Mouse (Mus musculus): ENCODE data around the gene C030005K15Rik. TPM values are rescaled to one million over a fixed set of nuclear protein-coding genes. Genes with fewer than 3 reads are reported as not detected.
"Not testable (repeated sequence)": the region's sequence is repeated elsewhere in the genome, so short reads cannot be mapped to it uniquely, and the experiment has no call there.

C030005K15Rik gene
- 0.04 TPM in 1 of 2 replicates, not detected in the other for polyA plus RNA-seq (2012; rRNA removed)

DNA sequence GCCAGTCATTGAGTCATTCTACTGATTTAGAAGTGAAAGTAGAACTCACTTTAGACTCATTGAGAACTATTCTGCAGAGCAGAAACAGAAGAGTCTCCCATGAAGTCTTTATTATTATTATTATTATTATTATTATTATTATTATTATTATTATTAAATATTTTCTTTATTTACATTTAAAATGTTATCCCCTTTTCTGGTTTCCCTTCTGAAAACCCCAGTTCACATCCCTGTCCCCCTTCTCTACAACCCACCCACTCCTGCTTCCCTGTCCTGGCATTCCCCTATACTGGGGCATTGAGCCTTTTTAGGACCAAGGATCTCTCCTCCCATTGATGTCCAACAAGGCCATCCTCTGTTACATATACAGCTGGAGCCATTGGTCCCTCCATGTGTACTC, at the start of gene C030005K15Rik:
C030005K15Rik (minus strand) TSS at position 101 of the 400 bp plus-strand sequence.
- not testable (repeated sequence) for H3K27ac ChIP-seq (ENCODE audit: insufficient read depth, low read length); H3K4me3 ChIP-seq (ENCODE audit: insufficient read depth, low read length); H3K4me1 ChIP-seq (ENCODE audit: control insufficient read depth, insufficient read depth, low read length)

DNA sequence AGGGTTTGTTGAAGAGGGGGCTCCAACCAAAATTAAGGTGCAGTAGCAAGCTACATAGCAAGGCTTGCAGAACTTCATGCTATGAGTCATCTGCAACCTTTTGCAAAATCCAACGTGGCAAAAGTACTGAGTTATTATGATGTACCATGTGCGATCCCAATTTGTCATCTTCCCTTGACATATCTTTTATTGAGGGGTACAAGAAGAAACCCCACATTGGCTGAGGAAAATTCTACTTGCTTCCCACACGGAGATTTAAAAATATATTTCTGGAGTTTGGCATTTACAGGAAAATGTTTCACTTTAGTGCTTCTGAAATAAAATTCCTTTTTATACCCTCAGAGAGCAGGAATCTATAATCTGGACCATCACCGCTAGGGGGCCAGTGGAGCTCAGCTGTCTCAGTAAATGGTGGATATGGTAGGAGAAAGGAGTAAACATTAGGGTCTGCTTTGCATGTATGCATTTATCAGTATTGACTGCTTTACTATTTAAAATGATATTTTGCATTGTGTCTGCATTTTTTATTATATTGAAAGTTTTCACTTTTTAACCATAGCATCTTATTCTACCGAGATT, 41.7 kb upstream of the C030005K15Rik start:
- H3K4me1 ChIP-seq (ENCODE audit: control insufficient read depth, insufficient read depth, low read length): no peaks in the 10 kb centered on the region; the same call in 1 of the 2 replicates
- H3K27ac ChIP-seq (ENCODE audit: insufficient read depth, low read length): no peak overlapping the region
- no peak overlapping the region for H3K4me3 ChIP-seq (ENCODE audit: insufficient read depth, low read length)
- TF ChIP-seq POLR2A (IDR thresholded peaks at IDR 0.05; ENCODE audit: extremely low read depth, insufficient read depth, low read length) (no peak), CTCF (IDR thresholded peaks at IDR 0.05; ENCODE audit: extremely low read depth, insufficient read depth, low read length) (peak; percentile 40)

DNA sequence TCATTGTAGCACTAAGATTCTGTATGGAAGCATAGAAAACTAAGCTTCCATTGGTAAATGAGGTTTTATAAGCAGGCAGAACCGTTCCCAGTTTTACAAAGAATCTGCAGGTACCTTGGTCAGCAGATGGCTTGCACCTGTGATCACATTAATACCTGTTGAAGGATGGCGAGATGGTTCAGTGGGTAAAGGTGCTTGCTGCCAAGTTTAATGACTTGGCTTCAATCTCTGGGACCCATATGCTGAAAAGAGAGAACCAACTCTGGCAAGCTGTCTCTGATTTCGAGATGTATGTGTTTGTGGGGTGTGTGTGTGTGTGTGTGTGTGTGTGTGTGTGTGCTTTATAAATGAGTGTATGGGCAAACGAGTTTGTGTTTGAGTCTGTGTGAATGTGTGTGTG, 27.3 kb upstream of the C030005K15Rik start:
- Histone ChIP-seq H3K4me1 (ENCODE audit: control insufficient read depth, insufficient read depth, low read length) (no peaks in the 10 kb centered on the region), H3K27ac (ENCODE audit: insufficient read depth, low read length) (no peak overlapping the region), H3K4me3 (ENCODE audit: insufficient read depth, low read length) (no peak overlapping the region)
- TF ChIP-seq POLR2A (IDR thresholded peaks at IDR 0.05; ENCODE audit: extremely low read depth, insufficient read depth, low read length) (no peak), CTCF (IDR thresholded peaks at IDR 0.05; ENCODE audit: extremely low read depth, insufficient read depth, low read length) (no peak)

DNA sequence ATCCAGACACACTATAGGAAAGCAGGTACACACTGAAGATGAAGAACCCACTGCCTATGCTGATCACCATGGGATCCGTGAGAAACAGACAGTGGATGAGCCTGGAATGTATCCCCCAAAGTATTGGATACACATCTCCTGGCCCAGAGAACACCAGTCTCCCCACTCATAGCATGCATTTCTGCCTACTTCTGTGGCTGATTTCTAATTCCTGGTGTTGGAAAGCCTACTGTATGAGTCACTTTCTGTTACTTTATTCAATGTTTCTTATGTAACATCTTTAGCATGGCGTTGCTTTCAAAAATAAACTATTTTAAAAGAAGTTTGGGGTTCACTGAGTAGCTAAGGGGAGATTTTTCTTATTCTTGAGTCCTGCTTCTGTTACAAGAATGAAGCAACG, 20.7 kb upstream of the C030005K15Rik start:
- Histone ChIP-seq H3K4me1 (ENCODE audit: control insufficient read depth, insufficient read depth, low read length) (peaks cover 1% of the 10 kb centered on the region; the same call in 1 of the 2 replicates), H3K4me3 (ENCODE audit: insufficient read depth, low read length) (no peak overlapping the region), H3K27ac (ENCODE audit: insufficient read depth, low read length) (peak overlapping the region; percentile 28; the same call in 1 of the 2 replicates)
- no peak for TF ChIP-seq CTCF (IDR thresholded peaks at IDR 0.05; ENCODE audit: extremely low read depth, insufficient read depth, low read length)
- no peak for TF ChIP-seq POLR2A (IDR thresholded peaks at IDR 0.05; ENCODE audit: extremely low read depth, insufficient read depth, low read length)

DNA sequence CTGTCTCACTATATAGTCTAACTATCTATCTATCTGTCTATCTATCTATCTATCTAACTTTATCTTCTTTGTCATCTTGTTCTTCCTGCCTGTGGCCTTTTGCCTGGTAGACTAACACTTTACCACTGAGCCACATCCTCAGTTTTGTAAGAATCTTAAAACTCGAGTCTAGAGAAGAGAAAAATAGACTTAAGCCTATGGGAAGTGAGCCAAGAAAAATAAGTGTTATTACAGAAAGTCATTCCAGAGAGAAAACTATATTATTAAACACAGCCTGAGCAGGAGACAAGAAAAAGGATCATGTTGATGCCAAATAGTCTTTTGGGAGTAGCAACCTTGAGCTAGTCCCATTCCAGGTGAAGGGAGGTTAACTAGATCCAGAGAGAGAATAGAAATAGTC, 626 bp downstream of the C030005K15Rik start:
- no peaks in the 10 kb centered on the region; the same call in 1 of the 2 replicates for H3K4me1 ChIP-seq (ENCODE audit: control insufficient read depth, insufficient read depth, low read length)
- H3K4me3 ChIP-seq (ENCODE audit: insufficient read depth, low read length): no peak overlapping the region
- TF ChIP-seq POLR2A (IDR thresholded peaks at IDR 0.05; ENCODE audit: extremely low read depth, insufficient read depth, low read length) (no peak), CTCF (IDR thresholded peaks at IDR 0.05; ENCODE audit: extremely low read depth, insufficient read depth, low read length) (no peak)
- no peak overlapping the region for H3K27ac ChIP-seq (ENCODE audit: insufficient read depth, low read length)

DNA sequence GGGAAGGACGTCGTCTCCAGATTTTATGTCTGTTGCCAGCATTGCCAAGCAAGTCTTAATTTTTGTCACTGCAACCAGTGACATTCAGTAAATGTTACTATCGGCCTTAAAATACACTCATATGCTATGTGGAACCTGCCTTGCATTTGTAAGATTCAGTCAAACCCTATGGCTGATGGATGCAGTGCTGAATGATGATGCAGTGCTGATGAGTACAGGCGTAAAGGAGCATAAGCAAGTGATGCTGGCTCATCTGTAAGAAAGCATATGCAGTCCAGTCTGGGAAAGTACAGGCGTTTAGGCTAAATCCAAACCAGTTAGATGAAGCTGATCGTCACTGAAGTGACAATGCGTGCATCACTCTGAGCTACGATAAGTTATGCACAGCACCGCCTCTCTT, 3.8 kb downstream of the C030005K15Rik start:
- H3K4me3 ChIP-seq (ENCODE audit: insufficient read depth, low read length): no peak overlapping the region
- TF ChIP-seq CTCF (IDR thresholded peaks at IDR 0.05; ENCODE audit: extremely low read depth, insufficient read depth, low read length) (no peak), POLR2A (IDR thresholded peaks at IDR 0.05; ENCODE audit: extremely low read depth, insufficient read depth, low read length) (no peak)
- no peaks in the 10 kb centered on the region; the same call in 1 of the 2 replicates for H3K4me1 ChIP-seq (ENCODE audit: control insufficient read depth, insufficient read depth, low read length)
- no peak overlapping the region for H3K27ac ChIP-seq (ENCODE audit: insufficient read depth, low read length)

DNA sequence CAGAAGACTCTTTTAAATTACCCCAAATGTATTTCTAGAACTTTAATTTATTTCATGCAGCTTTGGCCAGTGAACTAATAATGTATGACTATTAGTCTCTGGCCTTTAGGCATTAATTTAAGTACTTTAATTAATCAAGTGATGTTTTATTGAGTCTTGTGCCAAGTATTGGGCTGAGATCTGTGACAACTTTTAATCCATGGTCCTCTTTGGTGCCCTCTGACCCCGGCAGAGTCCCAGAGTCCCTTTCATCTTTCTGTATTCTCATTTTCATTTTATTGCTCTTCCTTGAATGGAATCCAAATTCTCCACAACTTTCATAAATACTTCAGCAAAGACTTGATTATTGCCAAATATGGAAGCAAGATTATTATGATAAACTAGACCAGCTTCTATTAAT, 5.9 kb downstream of the C030005K15Rik start:
- TF ChIP-seq CTCF (IDR thresholded peaks at IDR 0.05; ENCODE audit: extremely low read depth, insufficient read depth, low read length) (no peak), POLR2A (IDR thresholded peaks at IDR 0.05; ENCODE audit: extremely low read depth, insufficient read depth, low read length) (no peak)
- no peaks in the 10 kb centered on the region; the same call in 1 of the 2 replicates for H3K4me1 ChIP-seq (ENCODE audit: control insufficient read depth, insufficient read depth, low read length)
- no peak overlapping the region for H3K27ac ChIP-seq (ENCODE audit: insufficient read depth, low read length)
- H3K4me3 ChIP-seq (ENCODE audit: insufficient read depth, low read length): no peak overlapping the region

DNA sequence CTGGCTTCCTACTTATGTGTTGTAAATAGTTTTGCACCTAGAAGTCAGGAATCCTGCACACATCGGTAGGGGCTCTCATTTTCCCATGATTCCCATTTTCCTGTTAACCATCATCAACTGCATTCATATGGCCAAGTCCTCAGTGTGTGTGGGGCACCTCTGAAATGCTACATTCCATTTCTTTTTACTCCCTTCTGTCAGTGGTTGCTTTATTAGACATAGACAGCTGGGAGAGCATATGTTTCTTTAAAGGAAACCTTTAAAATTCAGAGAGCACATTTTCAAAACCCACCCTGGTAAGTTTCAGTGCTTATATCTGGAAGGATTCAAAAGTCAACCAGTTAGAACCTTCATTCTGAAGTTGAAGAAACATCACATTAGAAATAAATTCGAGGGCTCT, 8.5 kb downstream of the C030005K15Rik start:
- no peak overlapping the region for H3K27ac ChIP-seq (ENCODE audit: insufficient read depth, low read length)
- no peak overlapping the region for H3K4me3 ChIP-seq (ENCODE audit: insufficient read depth, low read length)
- H3K4me1 ChIP-seq (ENCODE audit: control insufficient read depth, insufficient read depth, low read length): no peaks in the 10 kb centered on the region; the same call in 1 of the 2 replicates
- TF ChIP-seq POLR2A (IDR thresholded peaks at IDR 0.05; ENCODE audit: extremely low read depth, insufficient read depth, low read length) (no peak), CTCF (IDR thresholded peaks at IDR 0.05; ENCODE audit: extremely low read depth, insufficient read depth, low read length) (no peak)

DNA sequence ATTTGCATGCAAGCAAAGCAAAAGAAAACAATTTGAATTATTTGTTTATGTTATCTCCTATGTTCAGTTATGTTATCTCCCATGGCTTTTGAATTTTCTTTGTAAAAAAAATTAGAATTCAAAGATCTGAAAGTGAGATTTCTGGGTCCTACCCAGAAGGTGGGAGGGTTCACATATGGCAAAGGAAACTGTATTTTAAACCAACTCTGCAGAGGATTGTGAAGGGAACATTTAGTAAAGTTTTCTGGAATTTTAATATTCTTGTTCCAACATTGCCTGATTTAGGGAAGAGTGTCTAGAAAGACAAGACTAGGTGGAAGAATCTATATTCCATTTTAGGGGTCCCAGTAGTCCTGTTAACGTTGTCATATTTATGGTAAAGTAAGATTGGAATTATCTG, 9.3 kb downstream of the C030005K15Rik start:
- Histone ChIP-seq H3K4me3 (ENCODE audit: insufficient read depth, low read length) (no peak overlapping the region), H3K27ac (ENCODE audit: insufficient read depth, low read length) (no peak overlapping the region)

DNA sequence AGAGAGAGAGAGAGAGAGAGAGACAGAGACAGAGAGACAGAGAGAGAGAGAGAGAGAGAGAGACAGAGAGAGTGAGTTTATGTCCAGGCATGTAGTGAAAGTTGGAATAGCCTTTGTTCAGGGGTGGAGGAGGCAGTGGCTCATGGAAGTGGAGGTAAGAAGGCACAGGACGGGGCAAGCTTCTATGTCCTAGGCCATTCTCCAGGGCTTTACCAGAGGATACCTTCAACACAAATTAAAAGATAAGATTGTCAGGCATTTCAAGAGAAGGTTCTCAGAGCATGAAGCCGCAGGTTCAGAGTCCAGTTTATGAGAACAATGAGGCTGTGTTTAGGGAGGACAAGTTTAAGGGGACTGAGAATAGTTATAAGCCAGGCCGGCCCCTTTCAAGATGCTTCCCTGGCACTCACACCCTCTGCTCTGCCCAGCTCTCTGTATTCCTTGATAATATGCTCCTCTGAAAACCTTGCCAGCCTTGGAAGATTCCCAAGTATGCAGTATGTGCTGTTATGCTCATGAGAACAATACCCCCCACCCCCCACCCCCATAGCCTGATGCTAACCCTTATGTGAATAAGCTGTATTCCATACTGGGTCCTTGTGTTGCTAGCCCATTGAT, 11.2 kb downstream of the C030005K15Rik start:
- TF ChIP-seq CTCF (IDR thresholded peaks at IDR 0.05; ENCODE audit: extremely low read depth, insufficient read depth, low read length): no peak
- TF ChIP-seq POLR2A (IDR thresholded peaks at IDR 0.05; ENCODE audit: extremely low read depth, insufficient read depth, low read length): no peak
- H3K4me1 ChIP-seq (ENCODE audit: control insufficient read depth, insufficient read depth, low read length): no peaks in the 10 kb centered on the region; the same call in 1 of the 2 replicates
- H3K4me3 ChIP-seq (ENCODE audit: insufficient read depth, low read length): no peak overlapping the region
- no peak overlapping the region for H3K27ac ChIP-seq (ENCODE audit: insufficient read depth, low read length)

More for the DNA sequence above, 9.3 kb downstream of the C030005K15Rik start:
- H3K4me1 ChIP-seq (ENCODE audit: control insufficient read depth, insufficient read depth, low read length): no peaks in the 10 kb centered on the region; the same call in 1 of the 2 replicates
- TF ChIP-seq CTCF (IDR thresholded peaks at IDR 0.05; ENCODE audit: extremely low read depth, insufficient read depth, low read length) (no peak), POLR2A (IDR thresholded peaks at IDR 0.05; ENCODE audit: extremely low read depth, insufficient read depth, low read length) (no peak)

Data from cortical plate, adult 2 months (tissue).